Mouse (Mus musculus): ENCODE results near the gene Speg. TPM values are rescaled to one million over a fixed set of nuclear protein-coding genes. Genes with fewer than 3 reads are reported as not detected.
A peak's percentile ranks its signal among the peaks of the same experiment; 100 is the strongest.

The Speg gene
- polyA plus RNA-seq, 1 experiment from 2014 or later: 19.1 TPM

- no peak overlapping the region for H3K4me2 ChIP-seq (ENCODE audit: low read depth)
- no peak overlapping the region for H3K9ac ChIP-seq (ENCODE audit: low read length)
- DNase-seq (ENCODE audit: low spot score) (peak; percentile 76), ATAC-seq (ENCODE audit: insufficient read depth, low FRiP score, low TSS enrichment) (no peak)
- WGBS: under 1% methylated on average over 8 of the region's 8 CpGs
- no peaks in the 10 kb centered on the region for H3K9me3 ChIP-seq (ENCODE audit: control insufficient read depth, low read length)
- H3K4me1 ChIP-seq (ENCODE audit: control insufficient read depth, insufficient read depth, low read length): peaks cover 30% of the 10 kb centered on the region
- no peak overlapping the region for H3K4me3 ChIP-seq (ENCODE audit: low read depth, low read length)
- no peaks in the 10 kb centered on the region for H3K27me3 ChIP-seq (ENCODE audit: control insufficient read depth, insufficient read depth, low read length)
- H3K36me3 ChIP-seq (ENCODE audit: control insufficient read depth, insufficient read depth, low read length): no peaks in the 10 kb centered on the region
- H3K27ac ChIP-seq (ENCODE audit: low read depth, low read length): no peak overlapping the region
These were observed 32.2 kb upstream of the Speg start for GRCm38 (mm10) chr1:75342874-75343416.

GRCm38 (mm10) chr1:75344291-75345035, 30.6 kb upstream of the Speg start:
- Histone ChIP-seq H3K27me3 (ENCODE audit: control insufficient read depth, insufficient read depth, low read length) (no peaks in the 10 kb centered on the region), H3K4me3 (ENCODE audit: low read depth, low read length) (no peak overlapping the region), H3K4me2 (ENCODE audit: low read depth) (peak overlapping the region; percentile 12; the same call in 1 of the 2 replicates), H3K4me1 (ENCODE audit: control insufficient read depth, insufficient read depth, low read length) (peaks cover 16% of the 10 kb centered on the region), H3K9ac (ENCODE audit: low read length) (no peak overlapping the region), H3K27ac (ENCODE audit: low read depth, low read length) (0 out of 2 replicates have a peak overlapping the region, but pooled peaks have one; percentile 11), H3K9me3 (ENCODE audit: control insufficient read depth, low read length) (no peaks in the 10 kb centered on the region), H3K36me3 (ENCODE audit: control insufficient read depth, insufficient read depth, low read length) (no peaks in the 10 kb centered on the region)
- peak; percentile 65; the same call in 1 of the 2 replicates for ATAC-seq (ENCODE audit: insufficient read depth, low FRiP score, low TSS enrichment)
- peak; percentile 55 for DNase-seq (ENCODE audit: low spot score)
- 2% methylated on average over 15 of the region's 15 CpGs for WGBS

GRCm38 (mm10) chr1:75345036-75345935, 29.8 kb upstream of the Speg start:
- Histone ChIP-seq H3K4me1 (ENCODE audit: control insufficient read depth, insufficient read depth, low read length) (peaks cover 12% of the 10 kb centered on the region), H3K27me3 (ENCODE audit: control insufficient read depth, insufficient read depth, low read length) (no peaks in the 10 kb centered on the region), H3K36me3 (ENCODE audit: control insufficient read depth, insufficient read depth, low read length) (no peaks in the 10 kb centered on the region), H3K27ac (ENCODE audit: low read depth, low read length) (no peak overlapping the region), H3K9ac (ENCODE audit: low read length) (no peak overlapping the region), H3K4me3 (ENCODE audit: low read depth, low read length) (no peak overlapping the region), H3K9me3 (ENCODE audit: control insufficient read depth, low read length) (no peaks in the 10 kb centered on the region), H3K4me2 (ENCODE audit: low read depth) (no peak overlapping the region)
- DNase-seq (ENCODE audit: low spot score) (no peak), ATAC-seq (ENCODE audit: insufficient read depth, low FRiP score, low TSS enrichment) (no peak)
- 32% methylated on average over 20 of the region's 20 CpGs for WGBS

GRCm38 (mm10) chr1:75347279-75347678, 27.8 kb upstream of the Speg start:
- no peak for ATAC-seq (ENCODE audit: insufficient read depth, low FRiP score, low TSS enrichment)
- Histone ChIP-seq H3K27me3 (ENCODE audit: control insufficient read depth, insufficient read depth, low read length) (no peaks in the 10 kb centered on the region), H3K36me3 (ENCODE audit: control insufficient read depth, insufficient read depth, low read length) (no peaks in the 10 kb centered on the region), H3K27ac (ENCODE audit: low read depth, low read length) (no peak overlapping the region), H3K9ac (ENCODE audit: low read length) (no peak overlapping the region), H3K9me3 (ENCODE audit: control insufficient read depth, low read length) (no peaks in the 10 kb centered on the region), H3K4me2 (ENCODE audit: low read depth) (no peak overlapping the region), H3K4me3 (ENCODE audit: low read depth, low read length) (no peak overlapping the region), H3K4me1 (ENCODE audit: control insufficient read depth, insufficient read depth, low read length) (peaks cover 12% of the 10 kb centered on the region)
- no peak for DNase-seq (ENCODE audit: low spot score)
- WGBS: 81% methylated on average over 5 of the region's 5 CpGs

GRCm38 (mm10) chr1:75349275-75349674, 25.8 kb upstream of the Speg start:
- H3K36me3 ChIP-seq (ENCODE audit: control insufficient read depth, insufficient read depth, low read length): no peaks in the 10 kb centered on the region
- H3K9me3 ChIP-seq (ENCODE audit: control insufficient read depth, low read length): no peaks in the 10 kb centered on the region
- H3K4me3 ChIP-seq (ENCODE audit: low read depth, low read length): no peak overlapping the region
- H3K4me1 ChIP-seq (ENCODE audit: control insufficient read depth, insufficient read depth, low read length): peaks cover 9% of the 10 kb centered on the region
- 44% methylated on average over 5 of the region's 5 CpGs for WGBS
- H3K9ac ChIP-seq (ENCODE audit: low read length): no peak overlapping the region
- no peak for ATAC-seq (ENCODE audit: insufficient read depth, low FRiP score, low TSS enrichment)
- no peak overlapping the region for H3K27ac ChIP-seq (ENCODE audit: low read depth, low read length)
- DNase-seq (ENCODE audit: low spot score): no peak
- H3K27me3 ChIP-seq (ENCODE audit: control insufficient read depth, insufficient read depth, low read length): no peaks in the 10 kb centered on the region
- H3K4me2 ChIP-seq (ENCODE audit: low read depth): no peak overlapping the region

GRCm38 (mm10) chr1:75357261-75357660, 17.8 kb upstream of the Speg start:
- peaks cover 31% of the 10 kb centered on the region for H3K27me3 ChIP-seq (ENCODE audit: control insufficient read depth, insufficient read depth, low read length)
- ATAC-seq (ENCODE audit: insufficient read depth, low FRiP score, low TSS enrichment): no peak
- no peaks in the 10 kb centered on the region for H3K4me1 ChIP-seq (ENCODE audit: control insufficient read depth, insufficient read depth, low read length)
- no peak overlapping the region for H3K4me3 ChIP-seq (ENCODE audit: low read depth, low read length)
- no peak overlapping the region for H3K27ac ChIP-seq (ENCODE audit: low read depth, low read length)
- DNase-seq (ENCODE audit: low spot score): no peak
- H3K9ac ChIP-seq (ENCODE audit: low read length): no peak overlapping the region
- 77% methylated on average over 7 of the region's 7 CpGs for WGBS
- H3K4me2 ChIP-seq (ENCODE audit: low read depth): no peak overlapping the region
- H3K36me3 ChIP-seq (ENCODE audit: control insufficient read depth, insufficient read depth, low read length): no peaks in the 10 kb centered on the region
- H3K9me3 ChIP-seq (ENCODE audit: control insufficient read depth, low read length): no peaks in the 10 kb centered on the region

- Histone ChIP-seq H3K9ac (ENCODE audit: low read length) (no peak overlapping the region), H3K4me1 (ENCODE audit: control insufficient read depth, insufficient read depth, low read length) (no peaks in the 10 kb centered on the region), H3K4me3 (ENCODE audit: low read depth, low read length) (no peak overlapping the region), H3K27ac (ENCODE audit: low read depth, low read length) (no peak overlapping the region), H3K27me3 (ENCODE audit: control insufficient read depth, insufficient read depth, low read length) (peaks cover 31% of the 10 kb centered on the region), H3K9me3 (ENCODE audit: control insufficient read depth, low read length) (no peaks in the 10 kb centered on the region), H3K36me3 (ENCODE audit: control insufficient read depth, insufficient read depth, low read length) (no peaks in the 10 kb centered on the region), H3K4me2 (ENCODE audit: low read depth) (no peak overlapping the region)
- DNase-seq (ENCODE audit: low spot score) (no peak), ATAC-seq (ENCODE audit: insufficient read depth, low FRiP score, low TSS enrichment) (no peak)
- 83% methylated on average over 4 of the region's 4 CpGs for WGBS
These were observed 17.1 kb upstream of the Speg start for GRCm38 (mm10) chr1:75358009-75358408.

- H3K9ac ChIP-seq (ENCODE audit: low read length): no peak overlapping the region
- no peak overlapping the region for H3K27ac ChIP-seq (ENCODE audit: low read depth, low read length)
- no peak overlapping the region for H3K4me3 ChIP-seq (ENCODE audit: low read depth, low read length)
- H3K36me3 ChIP-seq (ENCODE audit: control insufficient read depth, insufficient read depth, low read length): no peaks in the 10 kb centered on the region
- H3K27me3 ChIP-seq (ENCODE audit: control insufficient read depth, insufficient read depth, low read length): peaks cover 31% of the 10 kb centered on the region
- no peaks in the 10 kb centered on the region for H3K9me3 ChIP-seq (ENCODE audit: control insufficient read depth, low read length)
- 76% methylated on average over 13 of the region's 13 CpGs for WGBS
- ATAC-seq (ENCODE audit: insufficient read depth, low FRiP score, low TSS enrichment) (no peak), DNase-seq (ENCODE audit: low spot score) (no peak)
- H3K4me2 ChIP-seq (ENCODE audit: low read depth): no peak overlapping the region
- H3K4me1 ChIP-seq (ENCODE audit: control insufficient read depth, insufficient read depth, low read length): no peaks in the 10 kb centered on the region
These were observed 15.8 kb upstream of the Speg start for GRCm38 (mm10) chr1:75359346-75359745.
